Comparison of ENCODE assay signal across 15 mouse cellular contexts in genomic region chr2:181277866-181278265, GRCm38 (mm10). TPM values are rescaled to one million over a fixed set of nuclear protein-coding genes. Genes with fewer than 3 reads are reported as not detected.
"Had no signal": no experiment of that assay in that cellular context is flagged by ENCODE, and none has a peak within 500 bp of the region (broad histone marks: within the 10 kb centered on the region; RNA-seq: fewer than 3 reads in every experiment).

No protein-coding gene starts in this region.

- H3K9ac ChIP-seq: limb, embryonic 15.5 days; lung, embryonic 15.5 days; midbrain, embryonic 13.5 days had no signal

- H3K9me3 ChIP-seq: limb, embryonic 15.5 days; lung, embryonic 15.5 days; midbrain, embryonic 13.5 days had no signal

- H3K4me2 ChIP-seq: limb, embryonic 15.5 days; lung, embryonic 15.5 days; midbrain, embryonic 13.5 days had no signal

- H3K4me1 ChIP-seq: limb, embryonic 15.5 days; lung, embryonic 15.5 days; midbrain, embryonic 13.5 days had no signal

- ATAC-seq: midbrain, embryonic 13.5 days had no signal

- H3K4me3 ChIP-seq: left cerebral cortex, adult 2 months; limb, embryonic 15.5 days; lung, embryonic 15.5 days; midbrain, embryonic 13.5 days had no signal

- H3K27me3 ChIP-seq: limb, embryonic 15.5 days; lung, embryonic 15.5 days; midbrain, embryonic 13.5 days had no signal

- H3K27ac ChIP-seq: left cerebral cortex, adult 2 months; limb, embryonic 15.5 days; lung, embryonic 15.5 days; midbrain, embryonic 13.5 days had no signal

- DNase-seq: kidney, adult 18-20 months; kidney, postnatal 25 days; lung, postnatal 14 days; right cerebral cortex, adult 18-20 months; thymus, adult 18-20 months; thymus, postnatal 14 days had no signal

RNA-seq across cellular contexts. Expression of gene Stmn3, which starts 36.4 kb away (rescaled TPM):
- total RNA-seq: megakaryocyte progenitor cell, adult 5-6 weeks had no signal

RNA-seq across cellular contexts. Expression of gene Fndc11, which starts 58.1 kb away (rescaled TPM):
- total RNA-seq: layer of hippocampus, postnatal 25 days; left cerebral cortex, adult 2 months; left cerebral cortex, postnatal 14 days; megakaryocyte progenitor cell, adult 5-6 weeks had no signal
- polyA plus RNA-seq: intestine, embryonic 14.5 days; neural tube, embryonic 14.5 days had no signal
